Mouse (Mus musculus) liver, adult (tissue): ENCODE data around the gene Tshr.

Source experiments
- GATA4 ChIP-seq: IDR thresholded peaks from 2 replicates; pipeline ENCODE4 v1.6.1; 2014; ENCODE audit warnings: mild to moderate bottlenecking, low read length; ENCODE audit not compliant: insufficient replicate concordance

Gene Tshr

DNA sequence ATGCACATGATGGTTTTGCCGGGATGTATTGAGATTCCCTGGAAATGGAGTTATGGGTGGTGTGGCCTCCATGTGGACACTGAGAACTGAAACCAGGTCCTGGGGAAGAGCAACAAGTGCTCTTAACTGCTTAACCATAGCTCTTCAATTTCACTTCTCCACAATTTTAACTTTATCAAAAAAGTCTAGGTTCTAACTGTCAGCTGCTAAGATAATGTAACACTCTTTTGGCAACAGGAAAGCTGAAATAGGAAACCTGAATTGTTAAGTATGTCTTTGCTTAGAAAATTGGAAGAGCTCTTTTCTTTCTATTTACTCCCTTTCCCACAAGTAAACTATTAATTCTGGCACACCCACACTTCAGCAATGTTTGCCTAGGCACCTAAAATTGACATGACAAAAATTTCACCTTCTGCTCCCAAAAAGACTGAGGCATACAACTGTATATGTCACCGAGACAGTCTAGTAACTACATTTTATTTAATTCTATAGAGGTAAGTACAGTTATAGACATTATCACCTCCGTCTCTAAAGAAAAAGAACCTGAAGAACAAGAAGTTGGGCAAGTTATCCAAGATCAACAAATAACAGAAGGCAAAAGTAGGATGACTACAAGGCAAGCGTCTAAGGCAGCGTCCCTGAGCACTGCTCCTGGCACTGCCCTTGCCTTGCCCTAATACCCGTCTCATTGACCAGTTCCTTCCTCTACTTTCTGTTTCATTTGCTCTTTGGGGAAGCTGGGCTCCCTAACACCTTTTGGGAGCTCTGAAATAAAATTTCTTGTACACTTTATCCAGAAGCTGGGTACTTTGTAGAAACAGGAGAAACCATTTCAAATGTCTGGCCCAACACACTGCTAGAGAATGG is 197.1 kb downstream of the Tshr start:
- no peak for TF ChIP-seq GATA4

DNA sequence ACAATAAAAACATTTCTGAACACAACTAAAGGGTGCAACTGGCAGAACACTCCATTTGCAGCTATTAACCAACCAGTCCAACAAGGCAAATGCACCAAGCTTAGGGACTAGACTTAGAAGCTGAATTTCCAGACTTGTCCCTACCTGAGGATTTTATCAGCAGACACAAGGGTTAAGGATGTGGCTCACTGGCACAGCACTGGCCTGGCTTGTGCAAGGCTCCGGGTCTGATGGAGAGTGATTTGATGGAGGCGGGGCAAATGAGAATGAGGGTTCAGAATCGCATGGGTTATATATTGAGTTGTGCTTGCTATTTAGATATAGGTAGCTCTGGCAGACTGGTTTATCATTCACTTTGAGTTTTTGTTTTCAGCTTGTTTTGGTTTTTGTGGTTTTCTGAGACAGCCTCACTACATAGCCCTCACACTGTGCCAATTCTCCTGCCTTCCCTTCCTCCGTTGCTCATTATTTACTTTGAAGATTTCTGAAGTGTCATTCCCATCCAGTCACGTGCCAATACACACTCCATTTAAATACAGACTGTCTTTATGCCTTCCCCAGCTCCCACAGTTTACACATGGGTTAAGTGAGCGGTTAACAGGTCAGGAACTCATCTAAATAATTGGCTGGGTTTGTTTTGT is 198.1 kb downstream of the Tshr start:
- TF ChIP-seq GATA4, result no peak

DNA sequence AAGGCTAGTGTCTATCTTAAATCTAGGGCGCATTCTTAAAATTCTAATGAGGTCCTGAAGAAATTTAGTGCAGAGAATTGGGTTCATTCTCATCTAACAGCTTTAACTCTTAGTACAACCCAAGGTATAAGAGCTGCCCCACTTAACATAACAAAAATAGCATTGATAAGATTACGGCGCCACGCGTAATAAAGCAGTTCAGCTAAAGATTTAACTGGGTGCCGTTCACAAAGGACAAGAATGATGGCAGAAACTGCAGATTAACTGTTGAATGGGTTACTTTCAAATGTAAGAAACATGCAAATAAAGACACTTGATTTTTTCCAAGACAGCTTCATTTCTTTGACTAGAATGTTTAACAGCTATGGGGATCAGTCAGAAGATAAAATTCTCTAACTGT is 199.0 kb downstream of the Tshr start:
- TF ChIP-seq GATA4, result no peak

DNA sequence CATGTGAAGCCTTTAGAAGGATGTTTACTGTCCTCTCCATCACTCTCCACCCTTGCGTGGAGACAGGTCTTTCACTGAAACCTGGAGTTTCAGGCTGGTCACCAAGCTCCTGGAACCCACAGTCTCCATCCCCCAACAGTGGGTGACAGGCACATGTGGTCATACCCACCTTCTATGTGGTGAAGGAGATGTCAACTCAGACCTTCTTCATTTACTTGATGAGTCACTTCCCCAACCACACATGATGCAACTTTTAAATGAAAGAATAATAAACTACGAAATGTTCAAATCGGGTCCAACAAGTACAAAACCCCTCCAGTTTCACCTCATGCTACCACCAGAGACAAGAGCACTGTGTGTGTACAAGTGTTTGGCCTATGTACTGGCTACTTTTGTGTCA is 200.8 kb downstream of the Tshr start:
- no peak for TF ChIP-seq GATA4

DNA sequence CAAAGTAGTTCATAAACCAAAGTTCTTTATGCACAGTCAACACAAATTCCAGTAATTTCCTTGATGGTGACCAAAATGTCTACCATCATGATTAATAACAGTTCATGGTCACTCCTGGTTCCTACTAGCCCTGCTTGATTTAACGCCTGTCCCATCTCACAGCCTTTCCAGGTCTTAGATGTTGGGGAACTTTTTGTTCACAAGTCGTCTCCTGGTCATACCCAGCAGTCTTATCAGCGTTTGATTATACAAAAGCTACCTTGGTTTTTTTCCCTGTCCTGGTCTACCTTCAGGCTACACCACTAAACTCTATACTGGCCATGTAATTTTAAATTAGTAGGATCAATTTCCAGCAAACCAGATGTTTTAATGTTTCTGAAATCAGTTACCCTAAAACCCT is 202.7 kb downstream of the Tshr start:
- no peak for TF ChIP-seq GATA4

DNA sequence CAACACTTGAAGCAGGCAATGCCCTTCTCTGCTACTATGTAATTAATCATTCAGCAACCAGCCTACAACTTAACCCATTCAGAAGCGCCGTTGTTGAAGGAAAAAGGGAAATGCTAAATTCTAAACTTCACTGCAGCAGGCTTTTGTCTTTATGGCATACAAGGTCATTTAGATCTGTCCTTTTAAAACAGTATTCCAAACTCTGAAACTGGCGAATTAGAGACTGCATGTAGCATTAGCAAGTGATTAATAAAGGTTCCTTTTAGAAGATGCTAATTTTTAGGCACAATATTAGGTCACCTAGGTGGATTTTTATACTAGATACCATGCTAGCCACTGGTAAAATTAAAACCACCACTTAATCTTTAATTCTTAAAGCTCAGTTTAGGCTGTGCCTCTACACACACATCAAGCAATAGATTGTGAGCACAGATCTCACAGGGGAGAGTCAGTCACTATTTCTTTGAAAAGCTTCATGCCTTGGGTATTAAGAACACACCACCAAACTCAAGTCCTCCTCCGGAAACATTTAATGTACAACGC is 203.2 kb downstream of the Tshr start:
- no peak for TF ChIP-seq GATA4

DNA sequence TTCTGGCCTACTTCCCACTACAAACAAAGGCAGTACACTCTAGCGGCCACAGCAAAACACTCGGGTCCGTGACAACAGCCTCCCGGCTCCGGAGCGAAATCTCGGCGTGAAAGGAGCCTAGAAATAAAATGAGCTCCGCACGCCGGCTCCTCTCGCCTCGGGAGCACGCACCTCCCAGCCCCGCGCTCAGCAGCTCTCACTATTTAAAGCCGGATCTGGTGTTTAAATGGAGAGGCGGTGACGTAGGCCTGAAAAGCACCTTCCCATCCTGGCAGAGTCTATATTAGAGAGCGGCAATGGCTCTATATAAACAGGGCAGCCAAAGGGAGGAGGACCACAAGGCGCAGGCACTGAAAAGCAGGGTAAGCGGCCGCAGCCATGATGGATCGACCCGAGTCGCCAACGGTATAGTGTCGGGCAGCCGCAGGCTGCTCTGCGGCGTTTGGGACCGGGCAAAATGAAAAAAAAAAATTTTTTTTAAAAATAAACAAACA is 203.9 kb downstream of the Tshr start:
- TF ChIP-seq GATA4, result no peak

DNA sequence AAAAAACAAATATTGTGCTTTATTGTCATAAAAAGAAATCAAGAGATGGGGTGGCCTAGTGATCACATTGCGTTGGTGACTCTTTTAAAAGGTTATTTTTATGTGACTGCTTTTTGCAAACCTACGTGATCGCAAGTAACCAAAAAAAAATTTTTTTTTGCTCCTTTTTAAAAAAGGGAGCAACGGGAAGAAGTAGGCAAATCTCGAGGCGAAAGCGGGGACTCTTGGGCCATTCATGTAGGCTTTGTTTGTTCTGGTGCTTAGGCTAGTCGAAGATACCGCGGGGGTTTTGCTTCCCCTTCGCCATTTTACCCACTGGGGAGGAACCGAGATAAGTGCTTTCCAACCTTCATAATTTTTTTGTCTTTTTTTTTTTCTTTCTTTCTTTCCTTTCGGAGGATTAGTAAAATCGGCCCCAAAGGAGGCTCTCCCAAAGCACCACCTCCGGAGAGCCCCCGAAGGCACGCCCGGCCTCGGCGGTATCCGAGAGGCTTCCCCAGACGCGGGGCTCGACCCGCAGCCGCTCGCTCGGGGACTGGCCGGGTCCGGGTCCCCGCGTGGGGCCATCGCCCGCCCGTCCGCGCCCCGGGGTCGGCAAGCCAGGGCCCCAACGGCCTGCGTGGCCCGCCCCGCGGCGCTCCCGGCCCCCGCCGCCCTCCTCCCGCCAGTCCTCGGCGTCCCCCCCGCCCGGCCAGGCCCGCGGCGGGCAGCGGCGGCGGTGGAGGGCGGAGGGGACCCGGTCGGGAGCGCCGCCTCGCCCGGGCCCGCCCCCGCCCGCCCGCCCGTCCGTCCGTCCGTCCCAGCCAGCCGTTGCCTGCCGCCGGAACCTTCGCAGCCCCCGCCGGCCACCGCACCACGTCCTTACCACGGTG is 204.5 kb downstream of the Tshr start:
- TF ChIP-seq GATA4, result peak; percentile 3; the same call in 1 of the 2 replicates

DNA sequence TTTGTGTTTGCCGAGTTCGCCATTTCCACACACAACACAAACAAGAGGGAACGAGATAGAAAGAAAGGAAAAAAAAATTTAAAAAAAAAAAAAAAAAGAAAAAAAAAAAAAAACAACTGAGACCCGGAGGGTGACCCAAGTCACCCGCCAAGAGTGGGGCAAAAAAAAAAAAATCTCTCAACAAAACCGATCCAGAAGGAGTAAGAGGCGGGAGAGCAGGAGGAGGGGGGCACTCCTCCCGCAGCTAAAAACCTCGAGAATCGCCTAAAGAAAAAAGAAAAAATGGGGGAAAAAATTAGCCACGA is 205.1 kb downstream of the Tshr start:
- no peak for TF ChIP-seq GATA4

DNA sequence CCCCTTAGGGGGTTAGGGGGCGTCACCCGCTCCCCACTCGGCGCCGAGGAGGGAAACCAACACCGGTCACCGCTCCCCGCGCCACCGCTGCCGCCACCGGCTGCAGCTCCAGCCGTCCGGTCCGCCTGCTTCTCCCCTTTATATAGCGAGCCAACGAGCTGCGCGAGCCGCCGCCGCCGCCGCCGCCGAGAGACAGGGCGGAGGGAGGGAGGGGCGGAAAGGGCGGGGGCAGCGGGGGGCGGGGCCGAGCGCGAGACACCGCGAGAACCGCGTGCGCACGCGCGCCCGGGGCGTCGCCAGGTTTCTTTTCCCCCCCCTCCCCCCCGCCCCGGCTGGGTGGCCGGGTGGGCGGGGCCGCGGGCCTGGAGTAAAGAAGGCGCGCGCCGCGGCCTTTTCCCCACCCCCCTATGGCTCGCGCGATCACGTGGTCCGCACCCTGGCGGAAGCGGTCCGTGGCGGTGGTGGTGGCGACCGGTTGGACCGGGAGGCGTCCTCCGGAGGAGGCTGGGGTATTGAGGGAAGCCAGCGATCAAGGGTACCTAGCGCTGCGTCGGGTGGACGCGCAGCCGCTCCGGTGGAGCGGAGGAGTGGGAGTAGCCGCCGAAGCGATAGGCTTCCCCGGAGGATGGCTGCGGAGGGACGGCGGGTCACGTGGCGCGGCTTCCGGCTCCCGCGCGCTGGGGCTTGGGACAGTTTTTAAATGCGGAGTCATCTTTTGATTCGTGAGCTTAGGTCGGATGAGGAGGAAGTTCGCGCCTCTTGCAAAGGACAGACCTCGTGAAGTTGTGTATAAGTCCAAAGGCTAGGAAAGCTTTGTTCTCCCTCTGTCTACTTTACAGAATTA is 205.7 kb downstream of the Tshr start, which contains the start of gene Gtf2a1:
Gtf2a1 (minus strand) TSS at position 641 of the 844 bp plus-strand sequence.
- peak; percentile 35; the same call in 1 of the 2 replicates for TF ChIP-seq GATA4

DNA sequence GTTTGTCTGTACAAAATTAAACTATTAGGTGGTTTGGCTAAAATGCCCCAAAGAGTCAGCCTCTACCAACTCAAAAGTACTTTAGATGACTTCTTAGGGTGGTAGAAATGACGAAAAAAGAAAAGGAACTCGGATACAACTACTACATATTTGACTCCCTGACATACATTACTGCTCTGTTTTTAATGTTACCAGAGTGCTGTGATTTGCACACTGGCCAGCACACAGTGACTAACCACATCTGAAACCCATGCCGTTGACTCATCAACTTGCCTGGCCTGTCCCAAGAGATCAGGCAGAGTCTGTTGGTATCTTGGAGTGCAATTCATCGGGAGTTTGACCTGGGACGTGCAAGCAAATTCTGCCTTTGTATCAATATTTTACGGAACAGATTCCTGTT is 206.4 kb downstream of the Tshr start:
- no peak for TF ChIP-seq GATA4

DNA sequence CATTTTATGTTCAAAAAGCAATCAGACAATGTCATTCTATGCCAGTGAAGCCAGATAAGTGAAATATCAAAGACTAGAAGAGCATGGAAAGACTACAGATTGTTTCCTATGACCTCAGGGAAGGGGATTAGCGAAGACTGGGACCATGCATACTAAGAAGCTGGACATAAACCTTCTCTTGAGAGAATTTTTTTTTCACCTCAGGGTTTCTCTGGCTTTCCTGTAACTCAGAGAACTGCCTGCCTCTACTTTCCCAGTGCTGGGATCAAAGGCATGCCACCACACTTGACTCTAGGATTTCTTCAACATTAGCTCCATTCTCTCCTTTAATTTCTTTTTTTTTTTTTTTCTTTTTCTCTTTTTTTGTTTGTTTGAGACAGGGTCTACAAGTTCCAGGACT is 206.8 kb downstream of the Tshr start:
- no peak for TF ChIP-seq GATA4

DNA sequence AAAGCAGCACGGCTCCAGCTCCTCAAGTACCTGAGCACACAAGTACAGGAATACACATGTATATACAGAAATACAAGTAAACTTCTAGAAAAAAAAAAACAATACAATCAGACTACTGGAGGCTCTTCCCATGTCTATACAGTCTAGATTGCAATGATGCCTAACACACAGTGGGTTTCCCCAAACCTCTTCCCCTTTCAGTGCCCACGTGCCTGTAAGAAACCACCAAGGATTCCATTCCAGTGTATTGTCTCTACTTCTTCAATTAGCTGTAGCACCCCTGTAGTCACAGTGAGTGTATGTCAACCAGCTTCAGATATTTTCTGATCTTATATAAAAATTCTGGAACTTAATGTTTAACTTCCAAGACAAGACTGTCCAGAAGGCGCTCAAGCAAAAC is 207.8 kb downstream of the Tshr start:
- TF ChIP-seq GATA4, result no peak
